Comparison of ENCODE assay signal across 16 mouse cellular contexts in the genomic region with DNA sequence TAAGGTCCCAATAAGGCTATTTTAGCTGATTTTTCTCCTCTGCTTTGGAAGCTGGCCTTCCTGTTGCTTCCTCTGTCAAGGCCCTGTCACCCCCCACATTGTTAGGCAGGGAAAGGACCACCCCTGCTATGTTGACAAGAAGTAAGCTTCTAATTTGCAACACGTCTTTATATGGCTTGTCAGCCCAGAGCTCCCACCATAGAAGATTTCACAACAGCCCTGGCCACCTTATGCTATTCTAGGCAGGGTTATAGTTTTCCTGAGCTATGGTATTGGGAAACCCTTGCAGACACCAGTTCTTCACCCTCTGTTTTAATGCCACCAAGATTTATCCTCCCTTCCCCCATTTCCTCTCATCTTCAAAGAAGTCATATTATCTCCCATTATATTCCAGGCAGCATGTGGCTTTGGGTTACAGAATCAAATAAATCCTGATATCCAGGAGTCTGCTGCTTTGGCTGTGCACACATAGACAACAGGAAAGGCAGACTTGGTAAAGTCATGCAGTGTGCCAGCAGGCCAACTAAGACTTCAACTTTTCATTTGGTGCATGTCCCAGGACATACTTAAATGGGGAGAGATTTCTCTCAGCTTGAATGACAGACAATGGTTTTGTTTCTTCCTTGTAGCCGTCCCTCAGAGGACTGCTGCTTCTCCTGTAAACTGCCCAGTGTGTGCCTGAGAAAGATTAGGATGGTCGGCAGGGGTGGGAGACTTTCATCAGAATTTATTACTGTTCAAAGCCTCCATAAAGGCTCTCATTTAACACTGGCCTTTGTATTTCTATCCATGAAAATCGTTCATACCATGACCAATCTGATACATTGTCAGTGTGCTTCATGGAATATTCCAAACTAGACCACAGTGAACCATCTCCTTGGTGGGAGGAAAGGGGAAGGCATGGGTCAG.
DNase-seq lines count a peak whose midpoint lies in the region; ATAC-seq and TF ChIP-seq lines count a peak whose summit lies in the region.
"Had no signal": no experiment of that assay in that cellular context is flagged by ENCODE, and none has a peak within 500 bp of the region (broad histone marks: within the 10 kb centered on the region; RNA-seq: fewer than 3 reads in every experiment).

No protein-coding gene starts in this region.

- ATAC-seq in forebrain, embryonic 14.5 days: 0 out of 2 replicates have a peak, but pooled peaks have one; percentile 17
- ATAC-seq in forebrain, embryonic 11.5 days (replicated peaks; ENCODE audit: low FRiP score): no peak
- ATAC-seq in neural tube, embryonic 11.5 days (ENCODE audit: insufficient read depth, low FRiP score, low TSS enrichment): peak; percentile 79
- no peak for ATAC-seq in neural tube, embryonic 15.5 days (ENCODE audit: low FRiP score)
- ATAC-seq: intestine, embryonic 15.5 days had no signal

- H3K4me2 ChIP-seq in forebrain, embryonic 14.5 days (ENCODE audit: low read length): no peak overlapping the region
- H3K4me2 ChIP-seq in forebrain, embryonic 11.5 days (ENCODE audit: low read depth, low read length, severe bottlenecking): no peak overlapping the region
- no peak overlapping the region for H3K4me2 ChIP-seq in neural tube, embryonic 11.5 days (ENCODE audit: low read depth)
- H3K4me2 ChIP-seq in neural tube, embryonic 15.5 days: no peak overlapping the region
- H3K4me2 ChIP-seq: forebrain, embryonic 15.5 days; intestine, embryonic 15.5 days; liver, embryonic 15.5 days; stomach, embryonic 15.5 days had no signal

- no peak for DNase-seq in forebrain, embryonic 14.5 days (ENCODE audit: low spot score)
- DNase-seq in forebrain, embryonic 11.5 days (ENCODE audit: low spot score): no peak
- DNase-seq in neural tube, embryonic 11.5 days (ENCODE audit: low spot score): peak; percentile 46
- DNase-seq in lung, postnatal 10 days: peak; percentile 42
- peak; percentile 6 for DNase-seq in retina, embryonic 14.5 days (ENCODE audit: low spot score)
- no peak for DNase-seq in left cerebral cortex, adult 2 months (ENCODE audit: extremely low spot score in 1 of 2, low spot score in 2 of 2)
- no peak for DNase-seq in left cerebral cortex, postnatal 10 days (ENCODE audit: extremely low spot score in 1 of 2, low spot score in 2 of 2)
- DNase-seq: adrenal gland, adult 2 months; cerebellum, adult 2 months; heart, postnatal 14 days; right cerebral cortex, postnatal 4 days had no signal

- no peak overlapping the region for H3K27ac ChIP-seq in forebrain, embryonic 14.5 days (ENCODE audit: low read depth, low read length)
- no peak overlapping the region for H3K27ac ChIP-seq in forebrain, embryonic 11.5 days (ENCODE audit: low read depth, low read length)
- peak overlapping the region; percentile 36 for H3K27ac ChIP-seq in neural tube, embryonic 11.5 days (ENCODE audit: low read depth, low read length)
- H3K27ac ChIP-seq in neural tube, embryonic 15.5 days (replicated peaks): no peak overlapping the region
- H3K27ac ChIP-seq in left cerebral cortex, adult 2 months: no peak overlapping the region
- H3K27ac ChIP-seq: forebrain, embryonic 15.5 days; intestine, embryonic 15.5 days; liver, embryonic 15.5 days; stomach, embryonic 15.5 days had no signal

- 33% methylated on average over 4 of the region's 4 CpGs for WGBS in forebrain, embryonic 14.5 days
- WGBS in forebrain, embryonic 11.5 days: 43% methylated on average over 4 of the region's 4 CpGs
- 24% methylated on average over 4 of the region's 4 CpGs for WGBS in neural tube, embryonic 11.5 days
- WGBS in neural tube, embryonic 15.5 days: 19% methylated on average over 4 of the region's 4 CpGs

- no peaks in the 10 kb centered on the region for H3K36me3 ChIP-seq in forebrain, embryonic 14.5 days (ENCODE audit: control insufficient read depth, insufficient read depth, low read length)
- no peaks in the 10 kb centered on the region for H3K36me3 ChIP-seq in forebrain, embryonic 11.5 days (ENCODE audit: control insufficient read depth, insufficient read depth, low read length)
- no peaks in the 10 kb centered on the region for H3K36me3 ChIP-seq in neural tube, embryonic 11.5 days (ENCODE audit: control insufficient read depth, insufficient read depth, low read length)
- H3K36me3 ChIP-seq in neural tube, embryonic 15.5 days: no peaks in the 10 kb centered on the region
- H3K36me3 ChIP-seq: forebrain, embryonic 15.5 days; intestine, embryonic 15.5 days; liver, embryonic 15.5 days; stomach, embryonic 15.5 days had no signal

- no peaks in the 10 kb centered on the region for H3K27me3 ChIP-seq in forebrain, embryonic 14.5 days (replicated peaks; ENCODE audit: control insufficient read depth, insufficient read depth, low read length)
- no peaks in the 10 kb centered on the region for H3K27me3 ChIP-seq in forebrain, embryonic 11.5 days (ENCODE audit: control insufficient read depth, insufficient read depth, low read length)
- H3K27me3 ChIP-seq in neural tube, embryonic 11.5 days (ENCODE audit: control insufficient read depth, insufficient read depth, low read length): no peaks in the 10 kb centered on the region
- H3K27me3 ChIP-seq in neural tube, embryonic 15.5 days (replicated peaks): no peaks in the 10 kb centered on the region
- H3K27me3 ChIP-seq: forebrain, embryonic 15.5 days; intestine, embryonic 15.5 days; liver, embryonic 15.5 days; stomach, embryonic 15.5 days had no signal

- no peak overlapping the region for H3K4me3 ChIP-seq in forebrain, embryonic 14.5 days (ENCODE audit: low read depth, low read length)
- H3K4me3 ChIP-seq in forebrain, embryonic 11.5 days (ENCODE audit: low read depth, low read length): no peak overlapping the region
- no peak overlapping the region for H3K4me3 ChIP-seq in neural tube, embryonic 11.5 days (ENCODE audit: low read depth, low read length)
- no peak overlapping the region for H3K4me3 ChIP-seq in neural tube, embryonic 15.5 days (replicated peaks)
- H3K4me3 ChIP-seq in left cerebral cortex, adult 2 months: no peak overlapping the region
- H3K4me3 ChIP-seq: forebrain, embryonic 15.5 days; intestine, embryonic 15.5 days; liver, embryonic 15.5 days; stomach, embryonic 15.5 days had no signal

- TF ChIP-seq CTCF in left cerebral cortex, adult 2 months (IDR thresholded peaks at IDR 0.05): no peak

- no peaks in the 10 kb centered on the region for H3K9me3 ChIP-seq in forebrain, embryonic 14.5 days (replicated peaks; ENCODE audit: control insufficient read depth, low read length)
- no peaks in the 10 kb centered on the region for H3K9me3 ChIP-seq in forebrain, embryonic 11.5 days (ENCODE audit: control insufficient read depth, low read length)
- no peaks in the 10 kb centered on the region for H3K9me3 ChIP-seq in neural tube, embryonic 11.5 days (ENCODE audit: control insufficient read depth, low read length)
- no peaks in the 10 kb centered on the region for H3K9me3 ChIP-seq in neural tube, embryonic 15.5 days (replicated peaks)
- H3K9me3 ChIP-seq: forebrain, embryonic 15.5 days; intestine, embryonic 15.5 days; liver, embryonic 15.5 days; stomach, embryonic 15.5 days had no signal

- H3K4me1 ChIP-seq in forebrain, embryonic 14.5 days (ENCODE audit: control insufficient read depth, insufficient read depth, low read length): peaks cover 6% of the 10 kb centered on the region; the same call in 1 of the 2 replicates
- no peaks in the 10 kb centered on the region for H3K4me1 ChIP-seq in forebrain, embryonic 11.5 days (replicated peaks; ENCODE audit: control insufficient read depth, insufficient read depth, low read length)
- peaks cover 9% of the 10 kb centered on the region for H3K4me1 ChIP-seq in neural tube, embryonic 11.5 days (ENCODE audit: control insufficient read depth, insufficient read depth, low read length)
- no peaks in the 10 kb centered on the region for H3K4me1 ChIP-seq in neural tube, embryonic 15.5 days
- H3K4me1 ChIP-seq: intestine, embryonic 15.5 days; liver, embryonic 15.5 days; stomach, embryonic 15.5 days had no signal

- H3K9ac ChIP-seq in forebrain, embryonic 14.5 days (ENCODE audit: low read length): no peak overlapping the region
- no peak overlapping the region for H3K9ac ChIP-seq in forebrain, embryonic 11.5 days (ENCODE audit: low read length)
- no peak overlapping the region for H3K9ac ChIP-seq in neural tube, embryonic 11.5 days (ENCODE audit: low read length)
- no peak overlapping the region for H3K9ac ChIP-seq in neural tube, embryonic 15.5 days (replicated peaks)
- H3K9ac ChIP-seq: forebrain, embryonic 15.5 days; intestine, embryonic 15.5 days; liver, embryonic 15.5 days; stomach, embryonic 15.5 days had no signal

- intact Hi-C loops in left cerebral cortex, adult 2 months (cut with DNase I): no loop called here
- intact Hi-C loops in left cerebral cortex, postnatal 10 days (cut with DNase I): no loop called here

Comparison
In these comparisons a context has a peak if more than half of its experiments do, and no peak if none do; other contexts are left out.
1. ATAC-seq: peak in forebrain, embryonic 14.5 days (single experiment) and neural tube, embryonic 11.5 days (single experiment); none in forebrain, embryonic 11.5 days (single experiment) and neural tube, embryonic 15.5 days (single experiment).
2. DNase-seq: peak in neural tube, embryonic 11.5 days (single experiment), lung, postnatal 10 days (single experiment) and retina, embryonic 14.5 days (single experiment); none in forebrain, embryonic 14.5 days (single experiment), forebrain, embryonic 11.5 days (single experiment), left cerebral cortex, adult 2 months (0 of 2) and left cerebral cortex, postnatal 10 days (0 of 2).